Mouse (Mus musculus) ES-Bruce4 (cell line): ENCODE results near the gene Hydin.

ENCODE experiments used
- CTCF ChIP-seq: IDR thresholded peaks from one replicate; pipeline ENCODE4 v1.8.1; 2011; ENCODE audit warnings: low read depth, low read length
- EP300 ChIP-seq: IDR thresholded peaks from 2 replicates; pipeline ENCODE4 v1.6.1; 2011; ENCODE audit warnings: low read depth, low read length; ENCODE audit not compliant: insufficient read depth
- POLR2A ChIP-seq: IDR thresholded peaks from one replicate; pipeline ENCODE4 v1.8.1; 2011; ENCODE audit warnings: low read length; ENCODE audit not compliant: insufficient read depth

- TF ChIP-seq EP300 (no peak), POLR2A (no peak), CTCF (no peak)
Observed at GRCm38 (mm10) chr8:110444276-110444675, 177.5 kb downstream of the Hydin start.
